Mouse (Mus musculus) kidney, adult 2 months (tissue): ENCODE data around the gene Tmem106c.

Experiments used
- CTCF ChIP-seq: fragments of 200-500 bp; conservative IDR thresholded peaks from 2 replicates; pipeline ENCODE4 v1.5.1; 2011; ENCODE audit warnings: low read depth, mild to moderate bottlenecking, control low read depth, low read length, moderate library complexity, mixed read lengths; ENCODE audit not compliant: insufficient read depth, insufficient read length
- POLR2A ChIP-seq: fragments of 200-500 bp; IDR thresholded peaks from one replicate; pipeline ENCODE4 v1.6.1; 2011; ENCODE audit warnings: low read depth, low read length, control low read depth

- TF ChIP-seq POLR2A (no peak), CTCF (no peak)
Measured at GRCm38 (mm10) chr15:97965311-97966045, 1.5 kb downstream of the Tmem106c start.
